Mouse (Mus musculus) embryonic facial prominence, embryonic 14.5 days (tissue): Measurements from ENCODE around the gene Tnrc6b. TPM values are rescaled to one million over a fixed set of nuclear protein-coding genes. Genes with fewer than 3 reads are reported as not detected.

Experiments
- ATAC-seq: fragments of 200-750 bp; cut with Nextera tagmentation; 2 replicates; pipeline ENCODE4 v1.8.0; 2017; ENCODE audit warnings: low read depth, moderate number of reproducible peaks, moderate TSS enrichment
- DNase-seq: peaks from one replicate; pipeline ENCODE4 v3.0.0-alpha.2; 2015; ENCODE audit warnings: low spot score
- H3K27ac ChIP-seq: fragments of 300-500 bp; sonication (generic); replicated peaks from 2 replicates; pipeline ENCODE4 v1.5.1; 2014; ENCODE audit warnings: low read depth, mild to moderate bottlenecking, low read length, moderate library complexity
- H3K27me3 ChIP-seq: fragments of 300-500 bp; sonication (generic); replicated peaks from 2 replicates; pipeline ENCODE4 v1.6.1; 2014; ENCODE audit warnings: low read length; ENCODE audit not compliant: control insufficient read depth, insufficient read depth
- H3K36me3 ChIP-seq: fragments of 300-500 bp; sonication (generic); 2 replicates; pipeline ENCODE4 v1.6.1; 2014; ENCODE audit warnings: low read length, mixed read lengths; ENCODE audit not compliant: control insufficient read depth, insufficient read depth
- H3K4me1 ChIP-seq: fragments of 300-500 bp; sonication (generic); 2 replicates; pipeline ENCODE4 v1.6.1; 2014; ENCODE audit warnings: antibody characterized with exemption, low read length; ENCODE audit not compliant: control insufficient read depth, insufficient read depth
- H3K4me2 ChIP-seq: fragments of 300-500 bp; sonication (generic); 2 replicates; pipeline ENCODE4 v1.6.1; 2014; ENCODE audit warnings: low read depth, mild to moderate bottlenecking, low read length, moderate library complexity, mixed read lengths
- H3K4me3 ChIP-seq: fragments of 300-500 bp; sonication (generic); 2 replicates; pipeline ENCODE4 v1.5.1; 2014; ENCODE audit warnings: low read depth, mild to moderate bottlenecking, low read length
- H3K9ac ChIP-seq: fragments of 300-500 bp; sonication (generic); 2 replicates; pipeline ENCODE4 v1.6.1; 2014; ENCODE audit warnings: low read depth, mild to moderate bottlenecking, low read length, moderate library complexity, mixed read lengths
- H3K9me3 ChIP-seq: fragments of 300-500 bp; sonication (generic); 2 replicates; pipeline ENCODE4 v1.6.1; 2016; ENCODE audit warnings: low read length; ENCODE audit not compliant: control insufficient read depth
- WGBS: fragments of 180-500 bp; shearing (Covaris S2); extraction: QIAGEN DNeasy Blood & Tissue Kit; methylation state at CpG from one replicate; pipeline ENCODE4 v1.1.7; 2014; 5-methylcytosine and 5-hydroxymethylcytosine counted together
- polyA plus RNA-seq: library from polyadenylated mRNA; unstranded; fragments of >200 nt; fragmentation: Nextera tagmentation; extraction: Ambion mirVana; gene quantifications from 2 replicates; pipeline ENCODE4 v1.2.1, GENCODE M21; 2014

The Tnrc6b gene
- polyA plus RNA-seq, result 12.5 and 16.1 TPM in 2 replicates

- DNase-seq, result peak; percentile 100
- H3K9me3 ChIP-seq, result no peaks in the 10 kb centered on the region
- H3K4me3 ChIP-seq, result peak within 1 kb of the TSS; percentile 95
- no peaks in the 10 kb centered on the region for H3K27me3 ChIP-seq
- peak within 1 kb of the TSS; percentile 76 for H3K4me2 ChIP-seq
- H3K9ac ChIP-seq, result peak within 1 kb of the TSS; percentile 89
- H3K27ac ChIP-seq, result peak within 1 kb of the TSS; percentile 94
- H3K36me3 ChIP-seq, result no peaks in the 10 kb centered on the region
- peak; percentile 96 for ATAC-seq
- peaks cover 19% of the 10 kb centered on the region for H3K4me1 ChIP-seq
- 1% methylated on average over 35 of the region's 39 CpGs for WGBS
Measured at GRCm38 (mm10) chr15:80710608-80711363, at the start of gene Tnrc6b. TSS of gene Tnrc6b (plus strand) at chr15:80711313.

GRCm38 (mm10) chr15:80664444-80664843, 46.7 kb upstream of the Tnrc6b start:
- ATAC-seq, result no peak
- DNase-seq, result no peak
- H3K27me3 ChIP-seq, result no peaks in the 10 kb centered on the region
- H3K4me1 ChIP-seq, result no peaks in the 10 kb centered on the region
- H3K27ac ChIP-seq, result no peak overlapping the region
- no peak overlapping the region for H3K9ac ChIP-seq
- H3K4me2 ChIP-seq, result no peak overlapping the region
- no peaks in the 10 kb centered on the region for H3K36me3 ChIP-seq
- H3K4me3 ChIP-seq, result no peak overlapping the region
- no peaks in the 10 kb centered on the region for H3K9me3 ChIP-seq
- WGBS, result 63% methylated on average over 4 of the region's 4 CpGs

GRCm38 (mm10) chr15:80671295-80672252, 39.5 kb upstream of the Tnrc6b start, which contains the start of gene Fam83f:
TSS of gene Fam83f (plus strand) at chr15:80671847.
- 0 out of 2 replicates have a peak, but pooled peaks cover 5% of the 10 kb centered on the region for H3K4me1 ChIP-seq
- WGBS, result 8% methylated on average over 45 of the region's 85 CpGs
- H3K9ac ChIP-seq, result peak within 1 kb of the TSS; percentile 71
- peak within 1 kb of the TSS; percentile 84 for H3K4me2 ChIP-seq
- ATAC-seq (peak; percentile 85), DNase-seq (peak; percentile 25)
- H3K36me3 ChIP-seq, result no peaks in the 10 kb centered on the region
- H3K27me3 ChIP-seq, result peaks cover 32% of the 10 kb centered on the region
- H3K27ac ChIP-seq, result no peak within 1 kb of the TSS
- H3K4me3 ChIP-seq, result peak within 1 kb of the TSS; percentile 46
- H3K9me3 ChIP-seq, result no peaks in the 10 kb centered on the region

GRCm38 (mm10) chr15:80672810-80673209, 38.3 kb upstream of the Tnrc6b start:
- DNase-seq, result no peak
- H3K27ac ChIP-seq, result no peak overlapping the region
- H3K4me3 ChIP-seq, result no peak overlapping the region
- H3K27me3 ChIP-seq, result peaks cover 32% of the 10 kb centered on the region
- no peak overlapping the region for H3K9ac ChIP-seq
- no peaks in the 10 kb centered on the region for H3K36me3 ChIP-seq
- no peak for ATAC-seq
- H3K4me2 ChIP-seq, result 0 out of 2 replicates have a peak overlapping the region, but pooled peaks have one; percentile 84
- no peaks in the 10 kb centered on the region for H3K9me3 ChIP-seq
- 64% methylated on average over 2 of the region's 2 CpGs for WGBS
- H3K4me1 ChIP-seq, result 0 out of 2 replicates have a peak, but pooled peaks cover 5% of the 10 kb centered on the region

GRCm38 (mm10) chr15:80673337-80674095, 37.6 kb upstream of the Tnrc6b start:
- no peak overlapping the region; the same call in 1 of the 2 replicates for H3K4me2 ChIP-seq
- no peak overlapping the region for H3K4me3 ChIP-seq
- no peak overlapping the region for H3K27ac ChIP-seq
- H3K4me1 ChIP-seq, result peaks cover 5% of the 10 kb centered on the region; the same call in 1 of the 2 replicates
- no peak for DNase-seq
- no peak overlapping the region for H3K9ac ChIP-seq
- ATAC-seq, result no peak
- WGBS, result 58% methylated on average over 4 of the region's 4 CpGs
- H3K27me3 ChIP-seq, result peaks cover 32% of the 10 kb centered on the region
- H3K36me3 ChIP-seq, result no peaks in the 10 kb centered on the region
- H3K9me3 ChIP-seq, result no peaks in the 10 kb centered on the region

GRCm38 (mm10) chr15:80674700-80675099, 36.4 kb upstream of the Tnrc6b start:
- H3K9me3 ChIP-seq, result no peaks in the 10 kb centered on the region
- no peak overlapping the region for H3K27ac ChIP-seq
- DNase-seq, result no peak
- H3K4me2 ChIP-seq, result no peak overlapping the region
- no peaks in the 10 kb centered on the region for H3K36me3 ChIP-seq
- peaks cover 30% of the 10 kb centered on the region for H3K27me3 ChIP-seq
- WGBS, result 78% methylated on average over 6 of the region's 6 CpGs
- H3K9ac ChIP-seq, result no peak overlapping the region
- no peak overlapping the region for H3K4me3 ChIP-seq
- H3K4me1 ChIP-seq, result peaks cover 13% of the 10 kb centered on the region
- ATAC-seq, result no peak

GRCm38 (mm10) chr15:80679515-80680215, 31.4 kb upstream of the Tnrc6b start:
- H3K36me3 ChIP-seq, result no peaks in the 10 kb centered on the region
- DNase-seq (peak; percentile 82), ATAC-seq (peak; percentile 44; the same call in 1 of the 2 replicates)
- H3K9me3 ChIP-seq, result no peaks in the 10 kb centered on the region
- peaks cover 11% of the 10 kb centered on the region for H3K4me1 ChIP-seq
- H3K27me3 ChIP-seq, result no peaks in the 10 kb centered on the region
- H3K4me3 ChIP-seq, result no peak overlapping the region
- 45% methylated on average over 8 of the region's 8 CpGs for WGBS
- no peak overlapping the region for H3K9ac ChIP-seq
- H3K27ac ChIP-seq, result 0 out of 2 replicates have a peak overlapping the region, but pooled peaks have one; percentile 28
- H3K4me2 ChIP-seq, result no peak overlapping the region
